Mouse (Mus musculus): ENCODE measurements around the gene Gm21731.
"Not testable (repeated sequence)": the region's sequence is repeated elsewhere in the genome, so short reads cannot be mapped to it uniquely, and the experiment has no call there.

The Gm21731 gene

GRCm38 (mm10) chr13:120238811-120239210 is at the start of gene Gm21731:
Gene Gm21731, plus strand, starts transcription at chr13:120239111.
- not testable (repeated sequence) for DNase-seq (ENCODE audit: low spot score in 2 of 2)

GRCm38 (mm10) chr13:120196189-120196821 is 42.6 kb upstream of the Gm21731 start:
- not testable (repeated sequence) for DNase-seq (ENCODE audit: low spot score in 2 of 2)

- not testable (repeated sequence) for DNase-seq (ENCODE audit: low spot score in 2 of 2)
Observed at GRCm38 (mm10) chr13:120215847-120216246, 23.1 kb upstream of the Gm21731 start, which contains the start of gene Gm21762. Gene Gm21762, minus strand, starts transcription at chr13:120215947.

GRCm38 (mm10) chr13:120220922-120221321 is 18.0 kb upstream of the Gm21731 start:
- not testable (repeated sequence) for DNase-seq (ENCODE audit: low spot score in 2 of 2)

GRCm38 (mm10) chr13:120223012-120223659 is 15.8 kb upstream of the Gm21731 start:
- not testable (repeated sequence) for DNase-seq (ENCODE audit: low spot score in 2 of 2)

- not testable (repeated sequence) for DNase-seq (ENCODE audit: low spot score in 2 of 2)
Observed at GRCm38 (mm10) chr13:120231798-120232197, 7.1 kb upstream of the Gm21731 start.

GRCm38 (mm10) chr13:120232447-120233049 is 6.4 kb upstream of the Gm21731 start:
- DNase-seq (ENCODE audit: low spot score in 2 of 2), result not testable (repeated sequence)

GRCm38 (mm10) chr13:120251208-120251924 is 12.5 kb downstream of the Gm21731 start:
- not testable (repeated sequence) for DNase-seq (ENCODE audit: low spot score in 2 of 2)

GRCm38 (mm10) chr13:120258817-120259658 is 20.1 kb downstream of the Gm21731 start:
- not testable (repeated sequence) for DNase-seq (ENCODE audit: low spot score in 2 of 2)

- not testable (repeated sequence) for DNase-seq (ENCODE audit: low spot score in 2 of 2)
Observed at GRCm38 (mm10) chr13:120259718-120260117, 20.8 kb downstream of the Gm21731 start.

- DNase-seq (ENCODE audit: low spot score in 2 of 2), result not testable (repeated sequence)
Observed at GRCm38 (mm10) chr13:120262870-120263269, 24.0 kb downstream of the Gm21731 start, which contains the start of gene AF067061. Gene AF067061, plus strand, starts transcription at chr13:120263114.

GRCm38 (mm10) chr13:120277837-120278236 is 38.9 kb downstream of the Gm21731 start:
- DNase-seq (ENCODE audit: low spot score in 2 of 2), result not testable (repeated sequence)

- DNase-seq (ENCODE audit: low spot score in 2 of 2), result no peak
Observed at GRCm38 (mm10) chr13:120278784-120279183, 39.9 kb downstream of the Gm21731 start.
